Mouse (Mus musculus) embryo, embryonic 11.5 days (tissue): ENCODE data around the gene Rbbp8nl.

ENCODE experiments used
- DNase-seq: peaks from one replicate; pipeline ENCODE4 v3.0.0-alpha.2; 2012; ENCODE audit warnings: low read depth, low spot score

Gene Rbbp8nl

DNA sequence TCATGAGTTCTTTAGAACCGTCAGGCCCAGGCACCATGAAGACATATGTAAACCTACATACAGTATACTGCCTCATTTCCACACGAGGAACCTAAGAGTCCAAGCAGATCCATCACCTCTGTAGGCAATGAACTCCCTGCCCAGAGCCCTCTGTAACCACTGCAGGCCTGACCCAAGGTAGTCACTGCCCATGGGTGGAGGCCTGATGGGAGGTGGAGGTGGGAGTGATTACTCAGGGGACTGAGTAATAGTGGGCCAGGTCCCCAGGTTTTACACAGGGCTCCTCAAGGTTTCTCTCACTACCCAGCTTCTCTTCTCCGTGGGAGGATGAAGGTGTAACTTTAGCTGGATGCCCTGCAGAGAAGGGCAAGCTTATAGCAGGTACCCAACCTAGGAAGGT is 60.5 kb downstream of the Rbbp8nl start:
- DNase-seq: no peak

DNA sequence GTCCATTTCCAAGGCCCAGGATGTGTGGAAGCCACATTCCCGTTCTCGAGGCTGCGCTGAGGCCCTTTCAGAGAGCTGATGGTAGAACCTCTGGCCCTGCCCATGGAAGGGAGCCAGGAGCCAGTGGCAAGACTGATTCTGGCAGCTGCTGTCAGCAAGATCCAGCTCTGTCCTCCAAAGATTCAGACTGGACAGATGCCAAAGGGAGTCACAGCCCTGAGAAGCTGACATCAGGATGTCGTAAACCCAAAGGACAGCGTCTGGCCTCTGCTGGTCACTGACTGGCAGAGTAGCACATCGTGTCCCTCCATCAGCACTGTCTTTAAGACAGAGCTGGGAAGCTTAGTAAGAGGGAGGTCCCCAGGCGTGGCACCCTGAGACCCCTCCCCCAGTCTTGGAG is 61.1 kb downstream of the Rbbp8nl start:
- no peak for DNase-seq

DNA sequence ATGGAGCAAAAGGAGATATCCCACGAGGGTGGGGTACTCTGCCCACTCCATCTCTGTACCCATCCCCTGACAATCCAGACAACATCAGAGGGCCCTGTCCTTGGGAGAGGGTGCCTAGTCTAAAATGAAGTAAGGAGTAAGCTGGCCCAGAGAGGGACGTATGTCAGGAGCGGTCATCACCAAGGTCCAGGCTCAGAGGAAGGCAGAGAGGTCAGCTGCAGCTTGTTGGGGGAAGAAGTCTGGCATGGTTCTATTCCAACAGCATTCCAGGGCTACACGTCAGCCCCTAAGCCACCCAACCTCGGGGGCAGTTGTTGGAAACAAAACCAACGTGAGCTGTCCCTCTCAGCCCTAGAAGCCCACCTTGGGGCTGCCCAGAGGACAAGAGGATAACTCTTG is 61.6 kb downstream of the Rbbp8nl start:
- DNase-seq: no peak
